Mouse (Mus musculus): ENCODE measurements around the gene Arsb.

Gene Arsb

GRCm38 (mm10) chr13:93771588-93772278 is at the start of gene Arsb:
Gene Arsb, plus strand, starts transcription at chr13:93771630.
- no peak for DNase-seq (ENCODE audit: low spot score)

GRCm38 (mm10) chr13:93721916-93722315 is 49.5 kb upstream of the Arsb start:
- no peak for DNase-seq (ENCODE audit: low spot score)

DNA sequence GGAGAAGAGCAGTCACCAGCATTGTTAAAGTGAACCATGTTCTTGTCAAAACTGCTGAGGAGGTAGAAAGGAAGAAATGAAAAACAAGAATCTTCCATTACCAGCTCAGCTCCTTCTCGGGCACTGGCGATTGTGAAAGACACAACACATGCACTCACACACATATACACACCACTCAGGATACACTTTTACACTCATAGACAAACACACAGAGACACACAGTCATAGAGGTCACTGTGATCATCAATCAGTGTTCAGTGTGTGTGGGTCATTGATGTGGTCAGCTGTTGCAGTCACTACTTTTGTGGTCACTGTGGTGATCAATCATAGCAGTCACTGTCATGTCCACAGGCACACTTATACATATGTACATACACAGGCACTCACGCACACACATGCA is 48.0 kb upstream of the Arsb start:
- DNase-seq (ENCODE audit: low spot score), result no peak

- DNase-seq (ENCODE audit: low spot score), result no peak
Observed at GRCm38 (mm10) chr13:93724206-93724605, 47.2 kb upstream of the Arsb start.

DNA sequence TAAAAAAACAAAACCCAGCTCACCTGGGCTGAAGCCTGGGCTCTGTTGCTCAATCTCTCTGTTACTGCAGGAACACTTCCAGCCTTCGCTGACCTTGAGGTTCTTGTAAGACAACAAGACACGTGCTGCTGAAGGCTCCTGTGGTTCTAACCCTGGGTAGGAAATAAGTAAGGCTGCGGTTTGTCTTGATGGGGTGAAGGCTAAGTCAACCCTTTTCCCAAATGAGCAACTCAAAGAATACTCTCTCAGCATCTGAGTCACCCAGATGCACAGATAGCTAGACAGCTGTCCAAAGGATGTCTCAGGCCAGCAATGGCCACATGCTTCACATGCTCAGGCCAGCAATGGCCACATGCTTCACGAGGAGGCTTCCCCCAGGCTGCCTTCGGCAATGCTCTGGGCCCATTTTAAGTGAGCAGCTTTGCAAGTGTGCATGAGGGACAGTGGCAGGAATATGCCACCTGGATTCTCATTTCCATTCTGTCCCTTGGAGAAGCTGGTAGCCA is 36.2 kb upstream of the Arsb start:
- no peak for DNase-seq (ENCODE audit: low spot score)

GRCm38 (mm10) chr13:93744118-93744517 is 27.3 kb upstream of the Arsb start:
- DNase-seq (ENCODE audit: low spot score), result no peak

- no peak for DNase-seq (ENCODE audit: low spot score)
Observed at GRCm38 (mm10) chr13:93752597-93753400, 18.6 kb upstream of the Arsb start.

DNA sequence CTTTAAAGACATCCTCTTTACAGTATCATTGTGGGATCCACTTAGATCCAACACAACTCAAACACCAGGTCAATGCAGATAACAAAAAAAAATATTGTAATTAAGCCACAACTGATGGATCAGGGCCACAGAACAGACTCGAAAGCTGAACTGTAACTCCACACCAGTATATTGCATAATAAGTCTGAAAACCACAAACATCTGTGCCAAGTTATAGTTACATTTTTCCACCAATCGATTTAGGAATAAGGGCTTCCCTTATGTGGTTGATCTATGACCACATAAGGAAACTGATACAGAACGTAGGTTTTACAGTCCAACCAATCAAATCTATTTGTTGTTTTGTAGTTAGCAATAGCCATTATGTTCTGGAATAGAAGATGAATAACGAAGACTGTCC is 16.3 kb upstream of the Arsb start:
- DNase-seq (ENCODE audit: low spot score), result no peak

DNA sequence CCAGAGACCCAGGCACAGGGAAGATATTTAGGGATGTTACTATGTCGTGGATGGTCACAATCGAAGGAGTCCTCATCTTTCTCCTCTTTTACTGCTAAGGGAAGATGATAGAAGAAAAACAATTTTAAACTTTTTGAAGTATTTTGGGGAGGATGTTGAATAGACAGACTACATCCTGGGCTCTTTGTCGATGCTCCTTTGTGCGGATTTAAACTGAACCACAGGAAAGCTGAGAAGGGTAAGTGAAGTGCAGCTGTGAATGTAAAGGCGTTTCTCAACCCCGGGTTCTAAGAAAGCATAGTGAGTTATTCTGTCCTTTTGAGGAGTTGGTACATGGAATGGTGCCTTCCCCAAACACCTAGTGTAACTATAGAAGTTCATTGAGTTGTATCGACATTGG is 14.8 kb upstream of the Arsb start:
- no peak for DNase-seq (ENCODE audit: low spot score)

DNA sequence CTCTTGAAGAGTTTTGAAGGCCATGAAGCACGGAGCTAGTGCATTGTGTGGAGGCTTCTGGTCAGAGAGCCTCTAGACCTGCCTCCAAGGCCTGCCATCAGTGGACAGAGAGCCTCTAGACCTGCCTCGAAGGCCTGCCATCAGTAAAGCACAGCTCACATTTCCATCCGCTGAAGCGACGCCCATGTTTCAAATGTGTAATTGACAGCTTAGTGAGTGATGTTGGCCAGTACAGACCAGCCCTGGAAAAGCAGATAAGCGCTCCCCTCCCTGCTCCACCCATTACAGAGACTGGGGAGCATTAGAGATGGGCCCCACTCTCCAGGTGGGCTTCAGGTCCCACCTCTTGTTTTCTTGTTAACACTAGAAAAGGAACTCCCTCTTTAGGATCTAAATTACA is 13.9 kb upstream of the Arsb start:
- DNase-seq (ENCODE audit: low spot score), result no peak

DNA sequence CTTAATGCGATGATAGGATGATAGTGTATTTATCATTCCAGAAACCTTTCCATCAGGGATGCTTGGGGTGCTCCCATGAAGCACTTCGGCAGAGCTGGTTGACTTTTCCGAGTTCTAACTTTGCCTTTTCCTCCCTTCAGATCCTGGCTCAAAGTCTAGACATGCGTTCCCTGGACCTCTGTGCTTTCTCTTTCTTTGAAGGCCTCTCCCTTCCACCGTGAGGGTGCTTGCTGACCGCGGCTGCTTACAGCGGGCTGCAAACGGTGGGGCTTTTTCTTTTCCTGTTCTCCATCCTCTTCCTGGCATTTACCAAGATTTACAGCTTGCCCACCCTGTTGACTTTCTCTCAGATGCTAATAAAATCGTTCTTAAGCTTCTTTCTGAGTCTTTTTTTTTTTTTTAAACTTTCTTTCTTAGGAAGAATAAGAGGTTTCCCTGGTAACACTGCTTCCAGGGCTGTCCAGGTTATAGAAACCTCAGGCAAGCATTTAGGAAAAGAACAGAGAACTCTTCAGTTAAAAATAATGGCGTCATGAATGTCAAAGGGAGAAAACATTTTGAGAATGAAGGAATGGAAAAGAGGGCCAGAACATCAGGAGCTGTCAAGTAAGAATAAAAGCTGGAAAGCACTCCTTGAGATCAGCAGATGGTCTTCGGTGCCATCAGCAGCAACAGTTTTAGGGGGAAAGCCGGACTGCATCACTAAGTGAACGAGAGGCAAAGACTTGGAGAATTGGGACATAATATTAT is 13.1 kb upstream of the Arsb start:
- DNase-seq (ENCODE audit: low spot score), result no peak

- no peak for DNase-seq (ENCODE audit: low spot score)
Observed at GRCm38 (mm10) chr13:93761831-93762230, 9.6 kb upstream of the Arsb start.

DNA sequence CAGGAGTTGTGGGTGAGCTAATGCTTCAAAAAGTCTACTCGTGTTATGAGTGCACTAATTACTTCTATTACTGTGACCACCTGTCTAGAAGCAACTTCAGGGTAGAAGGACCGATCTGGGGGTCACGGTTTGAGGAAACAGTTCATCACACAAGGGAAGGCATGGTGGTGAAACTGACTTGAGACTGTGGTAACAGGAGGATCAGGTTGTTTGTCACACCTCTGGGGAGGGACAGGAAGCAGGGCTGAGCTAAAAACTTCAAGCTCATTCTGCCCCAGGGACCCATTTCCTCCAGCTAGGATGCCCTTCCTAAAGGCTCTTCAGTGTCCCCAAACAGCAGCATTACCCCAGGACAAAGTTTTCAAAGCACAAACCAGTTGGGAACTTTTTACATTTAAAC is 8.6 kb upstream of the Arsb start:
- DNase-seq (ENCODE audit: low spot score), result no peak

- DNase-seq (ENCODE audit: low spot score), result no peak
Observed at GRCm38 (mm10) chr13:93764321-93764973, 7.0 kb upstream of the Arsb start.

- no peak for DNase-seq (ENCODE audit: low spot score)
Observed at GRCm38 (mm10) chr13:93771031-93771587, 321 bp upstream of the Arsb start.

DNA sequence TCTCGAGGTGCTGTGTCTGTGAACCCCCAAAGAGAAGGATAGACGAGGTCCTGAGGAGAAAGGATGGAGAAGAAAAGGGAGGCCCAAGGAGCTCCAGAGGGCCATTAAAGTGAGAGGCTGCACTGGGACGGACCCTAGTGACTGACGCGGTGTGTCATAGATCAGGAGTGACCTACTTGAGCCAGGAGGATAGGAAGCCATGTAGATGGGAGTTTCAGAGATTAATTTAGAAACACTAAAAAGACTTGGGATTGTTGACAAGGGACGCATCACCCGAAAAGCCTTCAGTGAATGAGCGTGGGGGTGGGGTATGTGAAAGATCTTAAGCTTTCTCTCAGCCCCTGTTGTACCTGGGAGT is 828 bp downstream of the Arsb start:
- no peak for DNase-seq (ENCODE audit: low spot score)

DNA sequence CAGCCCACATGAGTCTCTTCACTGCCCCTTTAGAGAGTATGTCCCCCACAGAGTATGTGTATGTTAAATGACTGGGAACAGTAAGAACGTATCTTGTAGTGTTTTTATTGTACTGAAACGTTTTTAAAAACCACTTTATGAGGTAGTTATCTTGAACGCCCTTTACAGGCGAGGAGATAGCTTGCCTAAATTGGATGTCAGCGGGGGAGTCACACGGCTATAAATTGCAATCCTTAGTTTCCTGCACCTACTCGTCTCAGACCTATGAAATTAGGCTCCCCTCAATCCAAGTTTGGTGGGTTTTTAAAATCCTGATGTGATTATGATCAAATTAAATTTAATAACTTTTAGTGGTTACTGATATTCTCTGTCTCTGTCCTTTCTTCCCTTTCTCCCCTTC is 1.4 kb downstream of the Arsb start:
- no peak for DNase-seq (ENCODE audit: low spot score)

GRCm38 (mm10) chr13:93773704-93774315 is 2.4 kb downstream of the Arsb start:
- no peak for DNase-seq (ENCODE audit: low spot score)

GRCm38 (mm10) chr13:93782823-93783222 is 11.4 kb downstream of the Arsb start:
- no peak for DNase-seq (ENCODE audit: low spot score)

DNA sequence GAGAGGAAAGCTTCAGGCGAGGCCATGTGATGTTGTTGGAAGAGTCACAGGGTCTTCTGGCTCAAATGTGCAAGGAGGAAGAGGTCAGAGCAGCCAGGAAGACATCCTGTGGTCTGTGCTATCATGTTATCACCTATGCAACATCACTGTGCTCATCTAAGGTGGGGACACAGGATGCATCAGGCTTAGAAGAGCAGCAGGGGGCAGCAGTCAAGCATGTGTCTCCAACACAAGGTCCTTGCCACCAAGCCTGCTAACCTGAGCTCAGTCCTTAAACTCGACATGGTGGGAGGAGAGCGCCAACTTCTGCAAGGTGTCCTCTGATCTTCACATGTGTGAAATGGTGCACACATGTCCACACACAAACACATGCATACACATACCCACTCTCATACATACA is 13.9 kb downstream of the Arsb start:
- DNase-seq (ENCODE audit: low spot score), result no peak

DNA sequence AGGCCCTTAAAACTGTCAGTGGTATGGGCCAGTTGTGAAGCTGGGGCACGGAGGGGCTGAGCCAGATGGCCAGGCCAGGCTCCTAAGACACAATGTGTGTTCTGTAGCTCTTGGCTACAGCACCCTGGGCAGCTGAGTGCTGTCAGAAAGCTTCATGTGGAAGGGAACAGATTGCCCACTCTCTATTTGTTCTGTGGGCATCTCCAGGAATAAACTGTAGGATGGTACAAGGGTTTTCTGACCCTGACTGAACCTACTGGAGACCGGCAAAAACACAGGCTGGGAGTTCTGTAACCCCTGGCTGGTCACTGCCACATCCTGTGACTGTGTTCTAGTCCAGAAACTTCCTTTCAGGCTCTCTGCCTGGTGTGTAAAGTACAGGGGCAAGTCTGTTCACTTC is 14.6 kb downstream of the Arsb start:
- no peak for DNase-seq (ENCODE audit: low spot score)

DNA sequence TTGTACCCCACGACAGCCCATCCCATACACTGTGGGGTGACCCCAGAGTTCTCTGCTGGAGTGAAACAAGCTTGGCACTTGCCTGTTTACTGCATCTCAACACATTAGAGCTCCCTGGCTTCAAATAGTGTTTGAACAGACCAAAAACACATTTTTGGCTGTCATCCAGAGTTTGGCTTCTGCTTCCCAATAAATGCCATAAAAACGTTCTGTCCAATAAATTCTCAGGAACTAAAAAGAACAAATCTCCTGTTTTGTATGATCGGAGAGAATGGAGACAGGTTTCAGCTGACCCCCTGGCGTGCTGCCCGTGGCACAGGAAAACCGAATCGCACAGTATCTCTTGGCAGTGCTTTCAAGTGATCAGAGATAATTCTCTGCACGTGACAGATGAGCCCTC is 16.2 kb downstream of the Arsb start:
- no peak for DNase-seq (ENCODE audit: low spot score)
